Mouse (Mus musculus) adrenal gland (tissue): ENCODE results near the gene Slc6a9.

Source experiments
- intact Hi-C: fragments of 180-260 bp; cut with DNase I; formaldehyde crosslinking; loops from one replicate; pipeline ENCODE4 v1.15.1; 2025

Gene Slc6a9

GRCm38 (mm10) chr4:117873615-117874014, 39.3 kb downstream of the Slc6a9 start:
- intact Hi-C loops = no loop called here

- intact Hi-C loops = no loop called here
Observed at GRCm38 (mm10) chr4:117878301-117878700, 44.0 kb downstream of the Slc6a9 start.

DNA sequence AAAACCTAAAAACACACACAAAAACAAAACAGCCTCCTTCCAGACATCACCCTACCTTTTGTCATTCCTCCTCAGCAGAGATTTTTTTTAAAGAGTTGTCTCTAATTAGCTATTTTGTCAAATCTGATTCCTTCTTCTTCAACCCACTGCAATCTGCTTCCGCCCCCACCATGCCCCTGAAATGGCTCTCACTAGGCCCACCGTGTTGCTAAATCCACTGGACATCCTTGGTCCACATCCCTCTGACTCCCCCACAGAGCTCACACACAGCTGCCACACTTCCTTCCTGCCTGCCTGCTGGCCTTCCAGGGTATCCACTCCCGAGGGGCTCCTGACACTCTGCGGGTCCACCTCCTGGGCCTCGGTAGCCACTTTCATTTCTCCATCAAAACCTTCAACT, 44.4 kb downstream of the Slc6a9 start:
- intact Hi-C loops = no loop called here

- intact Hi-C loops = no loop called here
Observed at GRCm38 (mm10) chr4:117882701-117883691, 48.7 kb downstream of the Slc6a9 start, which contains the start of gene B4galt2. Gene B4galt2 (minus strand): TSS chr4:117883487.

- intact Hi-C loops = no loop called here
Observed at GRCm38 (mm10) chr4:117884146-117884545, 49.8 kb downstream of the Slc6a9 start.

DNA sequence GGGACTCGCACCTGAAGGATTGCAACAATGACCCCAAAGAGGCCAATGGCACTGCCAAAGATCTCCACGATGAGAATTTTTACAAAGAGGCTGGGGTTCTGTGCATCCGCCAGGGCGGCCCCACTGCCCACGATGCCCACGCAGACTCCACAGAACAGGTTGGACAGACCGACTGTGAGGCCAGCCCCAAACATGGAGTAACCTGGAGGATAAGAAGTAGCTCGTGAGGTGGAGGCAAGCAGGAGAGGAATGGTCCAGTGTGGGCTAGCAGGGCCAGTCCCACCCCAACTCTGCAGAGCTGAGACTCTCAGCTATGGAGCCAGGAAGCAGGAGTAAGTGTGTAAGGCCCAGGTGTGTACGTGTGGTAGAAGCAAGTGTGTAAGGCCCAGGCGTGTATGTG, 50.8 kb downstream of the Slc6a9 start:
- intact Hi-C loops = no loop called here

- intact Hi-C loops = no loop called here
Observed at GRCm38 (mm10) chr4:117885994-117886393, 51.7 kb downstream of the Slc6a9 start.

GRCm38 (mm10) chr4:117886644-117887043, 52.3 kb downstream of the Slc6a9 start:
- intact Hi-C loops = no loop called here

DNA sequence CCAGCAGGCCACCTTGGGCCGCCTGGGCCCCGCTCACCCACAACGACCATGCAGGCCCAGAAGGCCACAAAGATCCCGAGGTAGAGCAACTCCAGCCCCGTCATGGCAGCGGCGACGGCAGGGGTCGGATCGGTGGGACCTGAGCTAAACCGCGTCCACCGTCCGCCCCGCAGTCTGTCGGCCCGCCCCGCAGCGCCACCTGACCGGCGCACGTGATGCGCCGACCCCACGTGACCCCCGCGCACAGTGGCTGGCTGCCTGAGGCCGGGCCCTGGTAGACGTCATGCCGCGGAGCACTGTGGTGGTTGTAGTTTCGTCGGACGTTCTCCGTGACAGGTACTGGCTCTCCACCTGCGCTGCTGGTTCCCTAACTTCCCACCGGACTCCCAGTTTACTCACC, 52.8 kb downstream of the Slc6a9 start, which contains the start of gene Atp6v0b:
TSS of gene Atp6v0b (minus strand) at position 201 of the 400 bp plus-strand sequence.
- intact Hi-C loops = no loop called here

DNA sequence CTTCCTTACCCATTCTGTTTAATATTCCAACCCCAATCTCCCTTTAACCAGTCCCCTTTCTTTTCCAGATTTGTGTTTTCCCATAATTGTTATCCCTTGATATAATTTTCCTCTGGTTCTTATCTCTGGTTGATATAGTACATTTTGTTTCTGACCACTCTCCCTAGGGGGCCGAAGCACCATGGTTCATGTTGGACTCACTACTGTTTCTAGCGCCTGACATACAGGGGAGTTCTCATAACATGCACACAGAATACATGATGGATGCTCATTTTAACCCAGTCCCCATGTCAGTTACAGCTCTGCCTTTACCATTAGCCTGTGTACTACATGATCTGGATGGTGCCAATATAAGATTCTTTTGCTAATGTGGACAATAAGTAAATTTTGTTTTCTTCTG, 53.6 kb downstream of the Slc6a9 start:
- intact Hi-C loops = no loop called here

- intact Hi-C loops = no loop called here
Observed at GRCm38 (mm10) chr4:117889471-117889870, 55.2 kb downstream of the Slc6a9 start.

DNA sequence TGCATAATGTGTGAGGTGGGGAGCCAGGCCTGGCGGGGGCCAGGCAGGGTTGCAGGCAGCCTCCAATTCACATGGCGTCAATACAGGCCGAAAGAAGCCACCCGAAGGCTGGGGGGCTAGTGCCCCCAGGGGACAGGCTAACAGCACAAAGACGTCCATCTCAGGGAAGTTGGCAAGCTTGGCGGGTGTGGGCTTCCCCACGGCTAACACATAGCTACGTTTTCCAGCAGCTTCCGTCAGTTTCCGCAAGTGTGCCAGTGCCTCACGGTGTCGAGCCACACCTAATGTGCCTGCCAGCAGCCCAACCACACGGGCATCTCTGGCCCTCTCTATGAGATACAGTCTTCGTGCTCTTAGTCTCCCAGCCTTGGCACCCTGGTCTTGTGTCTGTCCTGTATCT, 55.7 kb downstream of the Slc6a9 start:
- intact Hi-C loops = no loop called here

GRCm38 (mm10) chr4:117890750-117891149, 56.4 kb downstream of the Slc6a9 start:
- intact Hi-C loops = no loop called here

GRCm38 (mm10) chr4:117891738-117892161, 57.4 kb downstream of the Slc6a9 start, which contains the start of gene Dph2:
Gene Dph2 (minus strand): TSS chr4:117892032.
- intact Hi-C loops = no loop called here

DNA sequence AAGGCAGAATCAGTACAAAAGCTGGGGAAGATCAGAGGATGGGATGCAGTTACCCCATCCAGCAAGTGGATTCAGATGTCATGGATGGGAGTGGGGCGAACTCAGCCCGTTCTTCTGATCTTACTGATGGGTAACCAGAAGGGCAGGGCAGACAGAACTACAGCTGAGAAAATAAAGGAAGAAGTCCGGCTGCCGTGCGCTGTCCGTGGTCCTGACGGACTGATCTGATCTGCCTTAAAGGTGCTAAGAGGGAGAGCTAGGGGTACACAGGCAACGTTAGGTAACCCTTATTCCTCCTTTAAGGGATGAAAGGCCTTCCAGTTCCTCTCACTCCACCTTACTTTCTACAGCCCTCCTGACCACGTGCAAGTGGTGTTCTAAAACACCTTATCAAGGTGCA, 59.1 kb downstream of the Slc6a9 start:
- intact Hi-C loops = no loop called here

DNA sequence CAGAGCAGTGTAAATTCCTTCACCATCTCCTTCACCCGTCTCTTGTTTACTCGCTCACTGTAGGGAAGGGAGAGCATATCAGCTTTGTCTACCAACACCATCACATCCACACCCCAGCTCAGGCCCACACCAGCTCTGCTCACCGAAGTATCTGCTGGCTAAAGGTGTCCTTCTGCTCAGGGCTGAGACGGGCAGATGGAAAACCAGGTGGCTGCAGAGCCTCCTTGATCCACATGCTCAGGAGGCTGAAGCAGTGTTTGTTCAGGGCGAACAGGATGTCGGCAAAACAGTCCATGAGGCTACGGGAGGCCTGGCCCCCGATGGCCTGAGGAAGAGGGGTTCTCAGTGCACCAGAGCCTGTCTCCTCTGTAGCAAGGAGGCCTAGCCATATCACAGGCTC, 60.3 kb downstream of the Slc6a9 start:
- intact Hi-C loops = no loop called here

- intact Hi-C loops = no loop called here
Observed at GRCm38 (mm10) chr4:117895339-117895738, 61.0 kb downstream of the Slc6a9 start.

GRCm38 (mm10) chr4:117896031-117896430, 61.7 kb downstream of the Slc6a9 start:
- intact Hi-C loops = no loop called here

- intact Hi-C loops = no loop called here
Observed at GRCm38 (mm10) chr4:117898111-117898510, 63.8 kb downstream of the Slc6a9 start.

GRCm38 (mm10) chr4:117904094-117904493, 69.8 kb downstream of the Slc6a9 start:
- intact Hi-C loops = no loop called here

GRCm38 (mm10) chr4:117904761-117905160, 70.5 kb downstream of the Slc6a9 start:
- intact Hi-C loops = no loop called here

DNA sequence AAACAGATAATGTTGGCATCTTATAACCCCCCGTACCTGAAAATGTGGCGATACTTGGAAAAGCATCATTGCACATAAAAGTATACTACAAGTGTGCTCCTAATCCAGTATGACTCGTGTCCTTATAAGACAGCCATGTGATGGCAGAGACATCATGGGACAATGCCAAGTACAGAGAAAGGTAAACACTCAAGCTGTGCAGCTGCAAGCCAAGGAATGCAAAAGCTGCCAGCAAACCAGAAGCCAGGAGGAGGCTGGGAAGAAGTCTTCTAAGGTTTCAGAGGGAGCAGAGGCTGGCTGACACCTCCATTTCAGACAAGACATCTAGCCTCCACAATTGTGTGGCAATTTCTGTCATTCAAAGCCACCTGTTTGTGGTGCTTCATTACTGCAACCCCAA, 71.9 kb downstream of the Slc6a9 start:
- intact Hi-C loops = no loop called here
